Mouse (Mus musculus) cortical plate, adult 2 months (tissue): ENCODE data around the gene Tmem102.

Source experiments
- CTCF ChIP-seq: fragments of 200-500 bp; IDR thresholded peaks from 2 replicates; pipeline ENCODE4 v1.5.1; 2011; ENCODE audit warnings: mild to moderate bottlenecking, control low read depth, low read length; ENCODE audit not compliant: insufficient read depth; ENCODE audit errors: extremely low read depth
- POLR2A ChIP-seq: fragments of 200-500 bp; IDR thresholded peaks from 2 replicates; pipeline ENCODE4 v1.6.1; 2011; ENCODE audit warnings: mild to moderate bottlenecking, low read length, control low read depth; ENCODE audit not compliant: insufficient read depth; ENCODE audit errors: extremely low read depth

- TF ChIP-seq POLR2A, result no peak
- no peak for TF ChIP-seq CTCF
These were observed 28.9 kb downstream of the Tmem102 start for GRCm38 (mm10) chr11:69776488-69776887.
